Mouse (Mus musculus) spleen, adult 2 months (tissue): ENCODE measurements at regions not wholly inside any gene's neighbourhood (a gene's known extent, or its start where the extent isn't known, plus 50 kb on each side); places are given as distances from the start of the nearest gene placed in this dataset.

ENCODE experiments used
- CTCF ChIP-seq: fragments of 200-500 bp; IDR thresholded peaks from 2 replicates; pipeline ENCODE4 v1.5.1; 2011; ENCODE audit warnings: mild to moderate bottlenecking, inconsistent platforms; ENCODE audit not compliant: insufficient read depth, insufficient read length, insufficient replicate concordance; ENCODE audit errors: extremely low read depth
- POLR2A ChIP-seq: fragments of 200-500 bp; IDR thresholded peaks from 2 replicates; pipeline ENCODE4 v1.6.1; 2011; ENCODE audit warnings: low read depth, low read length, inconsistent platforms

DNA sequence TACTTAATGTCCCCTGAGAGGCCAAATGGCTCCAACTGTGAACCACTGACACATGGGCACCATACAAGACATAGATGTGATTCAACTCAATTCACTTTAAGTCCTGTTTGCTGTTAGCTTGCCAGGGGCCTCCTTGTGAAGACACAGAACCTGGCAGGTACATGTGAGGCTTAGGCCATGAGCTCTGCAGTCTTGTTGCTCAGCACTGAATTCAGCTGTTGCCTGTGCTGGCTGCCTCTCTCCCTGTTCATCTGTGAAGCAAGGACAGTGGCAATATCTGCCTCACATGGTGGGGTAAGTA is 209.3 kb downstream of the Qk start:
- TF ChIP-seq POLR2A: no peak
- TF ChIP-seq CTCF: no peak
